Mouse (Mus musculus) CH12.LX (cell line): ENCODE results near the gene Stat5b. TPM values are rescaled to one million over a fixed set of nuclear protein-coding genes. Genes with fewer than 3 reads are reported as not detected.

ENCODE experiments used
- DNase-seq: peaks from one replicate; pipeline ENCODE4 v3.0.0-alpha.2; 2013; ENCODE audit errors: extremely low read depth
- H3K27ac ChIP-seq: 2 replicates; pipeline ENCODE4 v1.5.1; 2012; ENCODE audit warnings: low read depth, mild to moderate bottlenecking, control low read depth, moderate library complexity; ENCODE audit not compliant: insufficient read depth
- H3K27me3 ChIP-seq: replicated peaks from 2 replicates; pipeline ENCODE3; 2012; ENCODE audit warnings: inconsistent platforms
- H3K36me3 ChIP-seq, 2 experiments: replicated peaks in 1 of 2; 2 replicates each; pipeline versions ENCODE3 to v1.6.1; 2012; ENCODE audit warnings: inconsistent platforms in 1 of 2, low read length in 1 of 2, mild to moderate bottlenecking in 1 of 2, mixed read lengths in 1 of 2, moderate library complexity in 1 of 2; ENCODE audit not compliant: control insufficient read depth in 1 of 2, insufficient read depth in 1 of 2
- H3K4me1 ChIP-seq, 2 experiments: 2 replicates each; pipeline ENCODE4 v1.6.1; 2012; ENCODE audit warnings: inconsistent platforms in 1 of 2, moderate library complexity in 1 of 2; ENCODE audit not compliant: insufficient read depth in 2 of 2, control insufficient read depth in 1 of 2
- H3K4me2 ChIP-seq: 2 replicates; pipeline ENCODE4 v1.6.1; 2012; ENCODE audit warnings: low read depth, mild to moderate bottlenecking, control low read depth; ENCODE audit not compliant: poor library complexity, insufficient read depth, severe bottlenecking
- H3K4me3 ChIP-seq, 3 experiments: fragments of 150-350 bp in 1 of 3; sonication (generic) in 1 of 3; replicated peaks in 1 of 3; 2 replicates each; pipeline versions ENCODE3 to v1.5.1; 2011 to 2012; ENCODE audit warnings: low read depth in 2 of 3, low read length in 2 of 3, mild to moderate bottlenecking in 2 of 3, moderate library complexity in 2 of 3, control low read depth in 1 of 3, improper control_type of control experiment in 1 of 3, inconsistent platforms in 1 of 3, mixed read lengths in 1 of 3; ENCODE audit not compliant: poor library complexity in 1 of 3
- H3K79me2 ChIP-seq: replicated peaks from 2 replicates; pipeline ENCODE4 v1.6.1; 2012; ENCODE audit warnings: mild to moderate bottlenecking, moderate library complexity; ENCODE audit not compliant: control insufficient read depth, poor library complexity, insufficient read depth, severe bottlenecking; ENCODE audit errors: extremely low read depth
- H3K9ac ChIP-seq: 2 replicates; pipeline ENCODE4 v1.6.1; 2012; ENCODE audit warnings: low read depth, mild to moderate bottlenecking, control low read depth, moderate library complexity; ENCODE audit not compliant: insufficient read depth
- H3K9me3 ChIP-seq: replicated peaks from 2 replicates; pipeline ENCODE3; 2012; ENCODE audit warnings: low read length, inconsistent platforms, mixed read lengths
- CHD1 ChIP-seq: IDR thresholded peaks from 2 replicates; pipeline ENCODE4 v1.6.1; 2012; ENCODE audit warnings: low read depth, low read length, improper control_type of control experiment, inconsistent platforms
- CHD2 ChIP-seq: IDR thresholded peaks from 2 replicates; pipeline ENCODE4 v1.6.1; 2011; ENCODE audit warnings: low read length, improper control_type of control experiment
- ELF1 ChIP-seq: IDR thresholded peaks from 2 replicates; pipeline ENCODE4 v1.6.1; 2014; ENCODE audit warnings: low read depth, mild to moderate bottlenecking, inconsistent platforms, low read length, improper control_type of control experiment
- GABPA ChIP-seq: IDR thresholded peaks from 2 replicates; pipeline ENCODE4 v1.6.1; 2012; ENCODE audit warnings: low read depth, low read length, improper control_type of control experiment, inconsistent platforms; ENCODE audit not compliant: insufficient replicate concordance
- HCFC1 ChIP-seq: IDR thresholded peaks from 2 replicates; pipeline ENCODE4 v1.6.1; 2012; ENCODE audit warnings: low read depth, mild to moderate bottlenecking, inconsistent platforms, low read length, improper control_type of control experiment
- IRF4 ChIP-seq: IDR thresholded peaks from 2 replicates; pipeline ENCODE4 v1.6.1; 2014; ENCODE audit warnings: low read depth, mild to moderate bottlenecking, inconsistent platforms, low read length, improper control_type of control experiment
- JUN ChIP-seq: IDR thresholded peaks from 2 replicates; pipeline ENCODE4 v1.6.1; 2011; ENCODE audit warnings: low read depth, mild to moderate bottlenecking, low read length, improper control_type of control experiment, moderate library complexity; ENCODE audit not compliant: insufficient read depth
- JUND ChIP-seq: conservative IDR thresholded peaks from 2 replicates; pipeline ENCODE4 v1.6.1; 2011; ENCODE audit warnings: low read depth, low read length, improper control_type of control experiment
- KAT2A ChIP-seq: IDR thresholded peaks from 2 replicates; pipeline ENCODE4 v1.6.1; 2012; ENCODE audit warnings: low read length, improper control_type of control experiment, inconsistent platforms; ENCODE audit not compliant: insufficient replicate concordance
- MAX ChIP-seq: IDR thresholded peaks from 2 replicates; pipeline ENCODE4 v1.6.1; 2011; ENCODE audit warnings: low read length, improper control_type of control experiment
- MXI1 ChIP-seq: IDR thresholded peaks from 2 replicates; pipeline ENCODE4 v1.6.1; 2011; ENCODE audit warnings: mild to moderate bottlenecking, low read depth, low read length, improper control_type of control experiment
- NELFE ChIP-seq: IDR thresholded peaks from 2 replicates; pipeline ENCODE4 v1.6.1; 2011; ENCODE audit warnings: low read depth, low read length, improper control_type of control experiment
- NRF1 ChIP-seq: IDR thresholded peaks from 2 replicates; pipeline ENCODE4 v1.6.1; 2014; ENCODE audit warnings: low read depth, mild to moderate bottlenecking, inconsistent platforms, low read length, improper control_type of control experiment, moderate library complexity
- POLR2A ChIP-seq: IDR thresholded peaks from 2 replicates; pipeline ENCODE4 v1.6.1; 2011; ENCODE audit warnings: low read depth, mild to moderate bottlenecking, improper control_type of control experiment, low read length
- SMC3 ChIP-seq: IDR thresholded peaks from 2 replicates; pipeline ENCODE4 v1.6.1; 2011; ENCODE audit warnings: low read depth, low read length, improper control_type of control experiment
- TCF12 ChIP-seq: IDR thresholded peaks from 2 replicates; pipeline ENCODE4 v1.6.1; 2014; ENCODE audit warnings: low read depth, mild to moderate bottlenecking, inconsistent platforms, low read length, improper control_type of control experiment
- ZC3H11A ChIP-seq: IDR thresholded peaks from 2 replicates; pipeline ENCODE4 v1.6.1; 2012; ENCODE audit warnings: low read depth, mild to moderate bottlenecking, inconsistent platforms, low read length, improper control_type of control experiment
- ZKSCAN1 ChIP-seq: IDR thresholded peaks from 2 replicates; pipeline ENCODE4 v1.6.1; 2012; ENCODE audit warnings: low read depth, inconsistent platforms, low read length, improper control_type of control experiment, borderline replicate concordance
- dilution Hi-C: fragments of 300-500 bp; cut with MboI; formaldehyde crosslinking; loops from 2 replicates; pipeline ENCODE4 v1.14.3; 2020; ENCODE audit warnings: low sequenced_read_pairs; ENCODE audit not compliant: extremely low pct_unique_long_range_greater_than_20kb, extremely low pct_ligation_motif_present
- in situ Hi-C: fragments of 300-500 bp; cut with MboI; formaldehyde crosslinking; loops from 3 replicates; pipeline ENCODE4 v1.14.3; 2019; ENCODE audit warnings: low sequenced_read_pairs, low pct_ligation_motif_present, low pct_unique_long_range_greater_than_20kb, mixed read lengths
- polyA plus RNA-seq: library from polyadenylated mRNA; unstranded; fragments of >175 nt; gene quantifications from 2 replicates; pipeline ENCODE4 v1.2.1, GENCODE M21; 2012; ENCODE audit warnings: low read depth; ENCODE audit not compliant: insufficient read length
- total RNA-seq, 2 experiments: library from RNA; depleted of rRNA; stranded (reverse); fragments of 300-350 nt in 1 of 2; fragments of >200 nt in 1 of 2; gene quantifications; 2 replicates each; pipeline ENCODE4 v1.2.3; 2012 to 2014

Stat5b gene
- total and polyA plus RNA-seq, 3 experiments, result 11.4 to 24.4 (median 14.0) TPM

GRCm38 (mm10) chr11:100817311-100817710, 33.2 kb downstream of the Stat5b start:
- H3K9ac ChIP-seq, result no peak overlapping the region
- no peaks in the 10 kb centered on the region for H3K27me3 ChIP-seq
- H3K36me3 ChIP-seq, result peaks cover 0 to 8% of the 10 kb centered on the region in 2 experiments
- no peaks in the 10 kb centered on the region for H3K9me3 ChIP-seq
- no peak overlapping the region for H3K27ac ChIP-seq
- no peak for TF ChIP-seq CHD2
- no peak for TF ChIP-seq KAT2A
- TF ChIP-seq JUND, result no peak
- TF ChIP-seq HCFC1, result no peak
- no peak for TF ChIP-seq IRF4
- TF ChIP-seq TCF12, result no peak
- no peak for TF ChIP-seq ZKSCAN1
- no peak for TF ChIP-seq ELF1
- H3K4me2 ChIP-seq, result no peak overlapping the region
- H3K4me3 ChIP-seq, result no peak overlapping the region
- H3K79me2 ChIP-seq, result no peaks in the 10 kb centered on the region
- peaks cover 8 to 13% of the 10 kb centered on the region in 2 experiments; a peak in 2 of 4 replicates for H3K4me1 ChIP-seq
- no peak for DNase-seq
- in situ Hi-C loops, result no loop called here
- dilution Hi-C loops, result no loop called here

- Histone ChIP-seq H3K9me3 (peaks cover under 1% of the 10 kb centered on the region), H3K36me3 (peaks cover 0 to 10% of the 10 kb centered on the region in 2 experiments), H3K4me2 (no peak overlapping the region), H3K27ac (no peak overlapping the region), H3K4me1 (peaks cover 8 to 12% of the 10 kb centered on the region in 2 experiments; a peak in 2 of 4 replicates), H3K27me3 (no peaks in the 10 kb centered on the region), H3K9ac (no peak overlapping the region), H3K79me2 (no peaks in the 10 kb centered on the region), H3K4me3 (no peak overlapping the region)
- TF ChIP-seq MXI1, result no peak
- TF ChIP-seq NRF1, result no peak
- TF ChIP-seq NELFE, result no peak
- no peak for TF ChIP-seq MAX
- TF ChIP-seq SMC3, result no peak
- TF ChIP-seq CHD1, result no peak
- TF ChIP-seq POLR2A, result no peak
- no peak for TF ChIP-seq KAT2A
- TF ChIP-seq ZC3H11A, result no peak
- TF ChIP-seq GABPA, result no peak
- TF ChIP-seq JUN, result no peak
- in situ Hi-C loops (no loop called here), dilution Hi-C loops (no loop called here)
- DNase-seq, result no peak
Observed at GRCm38 (mm10) chr11:100816801-100817200, 33.7 kb downstream of the Stat5b start.
